In genomic region chr6:115991881-115992620, GRCm38 (mm10) we compare ENCODE assay signal across 7 mouse cellular contexts. TPM values are rescaled to one million over a fixed set of nuclear protein-coding genes. Genes with fewer than 3 reads are reported as not detected.
A peak's percentile ranks its signal among the peaks of the same experiment; 100 is the strongest.
DNase-seq lines count a peak whose midpoint lies in the region; ATAC-seq lines count a peak whose summit lies in the region.

No protein-coding gene starts in this region.

- no peak for ATAC-seq in megakaryocyte, adult 5-6 weeks (ENCODE audit: poor library complexity, severe bottlenecking)
- no peak for ATAC-seq in forebrain, embryonic 15.5 days (replicated peaks)
- ATAC-seq in liver, embryonic 11.5 days (replicated peaks; ENCODE audit: low FRiP score), result no peak
- no peak for ATAC-seq in stomach, embryonic 14.5 days (ENCODE audit: insufficient number of reproducible peaks, insufficient read depth, low FRiP score, low read depth)

- H3K9me3 ChIP-seq in megakaryocyte, embryonic 14.5 days, result no peaks in the 10 kb centered on the region
- H3K9me3 ChIP-seq in forebrain, embryonic 15.5 days, result no peaks in the 10 kb centered on the region
- H3K9me3 ChIP-seq in liver, embryonic 11.5 days (ENCODE audit: control insufficient read depth, low read length), result no peaks in the 10 kb centered on the region
- no peaks in the 10 kb centered on the region for H3K9me3 ChIP-seq in stomach, embryonic 14.5 days (ENCODE audit: control insufficient read depth, low read depth, low read length)

- H3K27me3 ChIP-seq in megakaryocyte, embryonic 14.5 days (replicated peaks), result peaks cover 73% of the 10 kb centered on the region
- peaks cover 23% of the 10 kb centered on the region for H3K27me3 ChIP-seq in forebrain, embryonic 15.5 days
- H3K27me3 ChIP-seq in liver, embryonic 11.5 days (replicated peaks; ENCODE audit: control insufficient read depth, insufficient read depth, low read length), result peaks cover 38% of the 10 kb centered on the region
- peaks cover 8% of the 10 kb centered on the region; the same call in 1 of the 2 replicates for H3K27me3 ChIP-seq in stomach, embryonic 14.5 days (ENCODE audit: control insufficient read depth, insufficient read depth, low read length)

- peaks cover 81% of the 10 kb centered on the region for H3K4me1 ChIP-seq in megakaryocyte, embryonic 14.5 days
- H3K4me1 ChIP-seq in forebrain, embryonic 15.5 days, result peaks cover 26% of the 10 kb centered on the region
- H3K4me1 ChIP-seq in liver, embryonic 11.5 days (replicated peaks; ENCODE audit: control insufficient read depth, insufficient read depth, low read length), result peaks cover 39% of the 10 kb centered on the region
- H3K4me1 ChIP-seq in stomach, embryonic 14.5 days (ENCODE audit: control insufficient read depth, insufficient read depth, low read length), result peaks cover 48% of the 10 kb centered on the region

- WGBS in forebrain, embryonic 15.5 days, result 39% methylated on average over 10 of the region's 10 CpGs
- WGBS in liver, embryonic 11.5 days, result 34% methylated on average over 10 of the region's 10 CpGs
- 37% methylated on average over 10 of the region's 10 CpGs for WGBS in stomach, embryonic 14.5 days

- H3K9ac ChIP-seq in forebrain, embryonic 15.5 days (replicated peaks), result no peak overlapping the region
- peak overlapping the region; percentile 43; the same call in 1 of the 2 replicates for H3K9ac ChIP-seq in liver, embryonic 11.5 days (ENCODE audit: low read depth, low read length)
- H3K9ac ChIP-seq in stomach, embryonic 14.5 days (replicated peaks; ENCODE audit: low read depth, low read length), result peak overlapping the region; percentile 18; the same call in 1 of the 2 replicates

- H3K36me3 ChIP-seq in megakaryocyte, embryonic 14.5 days (replicated peaks; ENCODE audit: low read length), result no peaks in the 10 kb centered on the region
- H3K36me3 ChIP-seq in forebrain, embryonic 15.5 days, result no peaks in the 10 kb centered on the region
- H3K36me3 ChIP-seq in liver, embryonic 11.5 days (ENCODE audit: control insufficient read depth, insufficient read depth, low read length), result 0 out of 2 replicates have a peak, but pooled peaks cover 2% of the 10 kb centered on the region
- no peaks in the 10 kb centered on the region for H3K36me3 ChIP-seq in stomach, embryonic 14.5 days (ENCODE audit: control insufficient read depth, insufficient read depth, low read length)

- no peak overlapping the region for H3K27ac ChIP-seq in forebrain, embryonic 15.5 days (replicated peaks)
- H3K27ac ChIP-seq in liver, embryonic 11.5 days (ENCODE audit: low read depth, low read length), result 0 out of 2 replicates have a peak overlapping the region, but pooled peaks have one; percentile 19
- H3K27ac ChIP-seq in stomach, embryonic 14.5 days (ENCODE audit: low read length), result peak overlapping the region; percentile 72; the same call in 1 of the 2 replicates

- H3K4me2 ChIP-seq in forebrain, embryonic 15.5 days (replicated peaks), result peak overlapping the region; percentile 67
- peak overlapping the region; percentile 98 for H3K4me2 ChIP-seq in liver, embryonic 11.5 days
- H3K4me2 ChIP-seq in stomach, embryonic 14.5 days (replicated peaks; ENCODE audit: low read depth, low read length), result peak overlapping the region; percentile 88

- no peak for DNase-seq in liver, embryonic 11.5 days (ENCODE audit: low spot score)
- no peak for DNase-seq in MN1 (ENCODE audit: low spot score)
- DNase-seq in frontal cortex, postnatal 25 days (ENCODE audit: low spot score in 2 of 2), result no peak

- H3K4me3 ChIP-seq in megakaryocyte, embryonic 14.5 days (replicated peaks), result peak overlapping the region; percentile 94
- peak overlapping the region; percentile 60 for H3K4me3 ChIP-seq in forebrain, embryonic 15.5 days
- peak overlapping the region; percentile 70 for H3K4me3 ChIP-seq in liver, embryonic 11.5 days (ENCODE audit: low read depth, low read length)
- peak overlapping the region; percentile 66 for H3K4me3 ChIP-seq in stomach, embryonic 14.5 days (ENCODE audit: low read depth, low read length)

RNA-seq across cellular contexts. Expression of gene Plxnd1, which starts 2.8 kb away (rescaled TPM):
- polyA plus RNA-seq in megakaryocyte, embryonic 14.5 days (2012; ENCODE audit: insufficient read depth, low replicate concordance), result 3.8 and 14.9 TPM in 2 replicates
- total RNA-seq in megakaryocyte, adult 5-6 weeks (2015), result 151 and 156 TPM in 2 replicates
- 88.0 and 90.9 TPM in 2 replicates for total RNA-seq in megakaryocyte, adult 5-6 weeks (2017)
- polyA plus RNA-seq in forebrain, embryonic 15.5 days (2015; fragmentation: Nextera tagmentation; extraction: Ambion mirVana), result 13.5 and 21.4 TPM in 2 replicates
- polyA plus RNA-seq in liver, embryonic 11.5 days (2014; fragmentation: Nextera tagmentation; extraction: Ambion mirVana), result 25.6 and 27.8 TPM in 2 replicates
- 43.1 and 44.5 TPM in 2 replicates for polyA plus RNA-seq in stomach, embryonic 14.5 days (2014; fragmentation: Nextera tagmentation; extraction: Ambion mirVana)

RNA-seq across cellular contexts. Expression of gene H1foo, which starts 47.3 kb away (rescaled TPM):
- not detected in 2 replicates for polyA plus RNA-seq in megakaryocyte, embryonic 14.5 days (2012; ENCODE audit: insufficient read depth, low replicate concordance)
- not detected in 2 replicates for total RNA-seq in megakaryocyte, adult 5-6 weeks (2015)
- not detected in 2 replicates for total RNA-seq in megakaryocyte, adult 5-6 weeks (2017)
- not detected in 2 replicates for polyA plus RNA-seq in forebrain, embryonic 15.5 days (2015; fragmentation: Nextera tagmentation; extraction: Ambion mirVana)
- not detected in 2 replicates for polyA plus RNA-seq in liver, embryonic 11.5 days (2014; fragmentation: Nextera tagmentation; extraction: Ambion mirVana)
- polyA plus RNA-seq in stomach, embryonic 14.5 days (2014; fragmentation: Nextera tagmentation; extraction: Ambion mirVana), result not detected in 2 replicates
